Mouse (Mus musculus) thymus, adult 2 months (tissue): ENCODE measurements around the gene Fam208b. TPM values are rescaled to one million over a fixed set of nuclear protein-coding genes. Genes with fewer than 3 reads are reported as not detected.

Experiments used
- DNase-seq: peaks from one replicate; pipeline ENCODE4 v3.0.0; 2021
- H3K27ac ChIP-seq: fragments of 200-500 bp; 2 replicates; pipeline ENCODE4 v1.5.1; 2012; ENCODE audit warnings: low read length, control low read depth; ENCODE audit not compliant: control insufficient read depth, insufficient read depth
- H3K27me3 ChIP-seq: fragments of 200-500 bp; 2 replicates; pipeline ENCODE4 v1.6.1; 2012; ENCODE audit warnings: mild to moderate bottlenecking, low read length, moderate library complexity, mixed read lengths; ENCODE audit not compliant: control insufficient read depth, insufficient read depth
- H3K36me3 ChIP-seq: fragments of 200-500 bp; 2 replicates; pipeline ENCODE4 v1.6.1; 2012; ENCODE audit warnings: mild to moderate bottlenecking, low read length, moderate library complexity; ENCODE audit not compliant: control insufficient read depth, insufficient read depth
- H3K4me1 ChIP-seq: fragments of 200-500 bp; replicated peaks from 2 replicates; pipeline ENCODE4 v1.6.1; 2012; ENCODE audit warnings: low read length; ENCODE audit not compliant: control insufficient read depth, insufficient read depth
- H3K4me3 ChIP-seq: fragments of 200-500 bp; 2 replicates; pipeline ENCODE4 v1.5.1; 2012; ENCODE audit warnings: mild to moderate bottlenecking, low read length, control low read depth, moderate library complexity; ENCODE audit not compliant: control insufficient read depth, insufficient read depth
- CTCF ChIP-seq: fragments of 200-500 bp; IDR thresholded peaks from 2 replicates; pipeline ENCODE4 v1.5.1; 2012; ENCODE audit warnings: mild to moderate bottlenecking, control low read depth, low read length, moderate library complexity, borderline replicate concordance; ENCODE audit not compliant: control insufficient read depth, poor library complexity, insufficient read depth; ENCODE audit errors: extremely low read depth
- POLR2A ChIP-seq: fragments of 200-500 bp; IDR thresholded peaks from 2 replicates; pipeline ENCODE4 v1.6.1; 2012; ENCODE audit warnings: mild to moderate bottlenecking, low read length, control low read depth, moderate library complexity; ENCODE audit not compliant: control insufficient read depth, poor library complexity, insufficient read depth; ENCODE audit errors: extremely low read depth
- WGBS: fragments of 180-500 bp; shearing (Covaris S2); methylation state at CpG from one replicate; pipeline ENCODE4 v1.1.7; 2018; 5-methylcytosine and 5-hydroxymethylcytosine counted together
- polyA plus RNA-seq: library from polyadenylated mRNA; depleted of rRNA; stranded (reverse); fragments of >200 nt; gene quantifications from 2 replicates; pipeline ENCODE4 v1.2.3, GENCODE M21; 2012

Fam208b gene
- polyA plus RNA-seq, 1 experiment, result 9.2 TPM

- Histone ChIP-seq H3K27ac (no peak overlapping the region), H3K4me1 (0 out of 2 replicates have a peak, but pooled peaks cover 4% of the 10 kb centered on the region), H3K4me3 (no peak overlapping the region), H3K27me3 (no peaks in the 10 kb centered on the region), H3K36me3 (peaks cover 8% of the 10 kb centered on the region)
- no peak for DNase-seq
- TF ChIP-seq CTCF (no peak), POLR2A (no peak)
- 94% methylated on average over 4 of the region's 4 CpGs for WGBS
Measured at GRCm38 (mm10) chr13:3544077-3544874, 66.6 kb downstream of the Fam208b start.

GRCm38 (mm10) chr13:3541159-3541782, 69.6 kb downstream of the Fam208b start:
- WGBS, result 44% methylated on average over 2 of the region's 2 CpGs
- no peak overlapping the region for H3K4me3 ChIP-seq
- H3K27ac ChIP-seq, result no peak overlapping the region
- peaks cover 8% of the 10 kb centered on the region for H3K4me1 ChIP-seq
- no peaks in the 10 kb centered on the region; the same call in 1 of the 2 replicates for H3K36me3 ChIP-seq
- TF ChIP-seq CTCF, result no peak
- no peak for TF ChIP-seq POLR2A
- no peaks in the 10 kb centered on the region for H3K27me3 ChIP-seq
- DNase-seq, result no peak

GRCm38 (mm10) chr13:3540166-3540565, 70.7 kb downstream of the Fam208b start:
- Histone ChIP-seq H3K27ac (no peak overlapping the region), H3K4me3 (no peak overlapping the region), H3K27me3 (no peaks in the 10 kb centered on the region), H3K36me3 (no peaks in the 10 kb centered on the region; the same call in 1 of the 2 replicates), H3K4me1 (peaks cover 8% of the 10 kb centered on the region)
- WGBS, result 87% methylated on average over 2 of the region's 2 CpGs
- no peak for TF ChIP-seq POLR2A
- no peak for TF ChIP-seq CTCF
- DNase-seq, result no peak

- peak; percentile 26 for DNase-seq
- no peak for TF ChIP-seq CTCF
- Histone ChIP-seq H3K27me3 (no peaks in the 10 kb centered on the region), H3K4me3 (peak overlapping the region; percentile 99; the same call in 1 of the 2 replicates), H3K36me3 (no peaks in the 10 kb centered on the region), H3K4me1 (peaks cover 8% of the 10 kb centered on the region), H3K27ac (peak overlapping the region; percentile 74; the same call in 1 of the 2 replicates)
- WGBS, result 1% methylated on average over 15 of the region's 15 CpGs
Measured at GRCm38 (mm10) chr13:3538969-3539562, 71.8 kb downstream of the Fam208b start.

GRCm38 (mm10) chr13:3538223-3538968, 72.5 kb downstream of the Fam208b start:
- no peak for DNase-seq
- no peak for TF ChIP-seq CTCF
- no peak for TF ChIP-seq POLR2A
- peak overlapping the region; percentile 99 for H3K4me3 ChIP-seq
- no peaks in the 10 kb centered on the region for H3K27me3 ChIP-seq
- H3K36me3 ChIP-seq, result no peaks in the 10 kb centered on the region
- peaks cover 8% of the 10 kb centered on the region for H3K4me1 ChIP-seq
- peak overlapping the region; percentile 74 for H3K27ac ChIP-seq
- under 1% methylated on average over 59 of the region's 59 CpGs for WGBS
